Mouse (Mus musculus) liver, embryonic 16.5 days (tissue): ENCODE results near the gene Scrn3. TPM values are rescaled to one million over a fixed set of nuclear protein-coding genes. Genes with fewer than 3 reads are reported as not detected.

Experiments used
- ATAC-seq: fragments of 200-750 bp; cut with Nextera tagmentation; 2 replicates; pipeline ENCODE4 v1.8.0; 2017; ENCODE audit warnings: low read depth, mild to moderate bottlenecking, moderate number of reproducible peaks, moderate library complexity
- H3K27ac ChIP-seq: fragments of 300-500 bp; sonication (generic); 2 replicates; pipeline ENCODE4 v1.5.1; 2014; ENCODE audit warnings: mild to moderate bottlenecking, low read length
- H3K27me3 ChIP-seq: fragments of 300-500 bp; sonication (generic); 2 replicates; pipeline ENCODE4 v1.6.1; 2014; ENCODE audit warnings: low read depth, low read length, mixed read lengths; ENCODE audit not compliant: control insufficient read depth, insufficient read depth
- H3K36me3 ChIP-seq: fragments of 300-500 bp; sonication (generic); 2 replicates; pipeline ENCODE4 v1.6.1; 2014; ENCODE audit warnings: mild to moderate bottlenecking; ENCODE audit not compliant: control insufficient read depth, insufficient read depth
- H3K4me1 ChIP-seq: fragments of 300-500 bp; sonication (generic); 2 replicates; pipeline ENCODE4 v1.6.1; 2014; ENCODE audit warnings: low read depth, low read length, mixed read lengths; ENCODE audit not compliant: control insufficient read depth
- H3K4me2 ChIP-seq: fragments of 300-500 bp; sonication (generic); 2 replicates; pipeline ENCODE4 v1.6.1; 2014; ENCODE audit warnings: low read depth, low read length, mixed read lengths
- H3K4me3 ChIP-seq: fragments of 300-500 bp; sonication (generic); 2 replicates; pipeline ENCODE4 v1.5.1; 2014; ENCODE audit warnings: low read depth, mild to moderate bottlenecking, low read length
- H3K9ac ChIP-seq: fragments of 300-500 bp; sonication (generic); 2 replicates; pipeline ENCODE4 v1.6.1; 2014; ENCODE audit warnings: low read depth, low read length
- H3K9me3 ChIP-seq: fragments of 300-500 bp; sonication (generic); replicated peaks from 2 replicates; pipeline ENCODE4 v1.6.1; 2016; ENCODE audit warnings: low read length; ENCODE audit not compliant: control insufficient read depth
- WGBS: fragments of 180-500 bp; shearing (Covaris S2); extraction: QIAGEN DNeasy Blood & Tissue Kit; methylation state at CpG from one replicate; pipeline ENCODE4 v1.1.7; 2014; ENCODE audit not compliant: insufficient replicate concordance; 5-methylcytosine and 5-hydroxymethylcytosine counted together
- polyA plus RNA-seq: library from polyadenylated mRNA; unstranded; fragments of >200 nt; fragmentation: Nextera tagmentation; extraction: Ambion mirVana; gene quantifications from 2 replicates; pipeline ENCODE4 v1.2.1, GENCODE M21; 2015

The Scrn3 gene
- polyA plus RNA-seq, 1 experiment from 2014 or later: 30.1 TPM

DNA sequence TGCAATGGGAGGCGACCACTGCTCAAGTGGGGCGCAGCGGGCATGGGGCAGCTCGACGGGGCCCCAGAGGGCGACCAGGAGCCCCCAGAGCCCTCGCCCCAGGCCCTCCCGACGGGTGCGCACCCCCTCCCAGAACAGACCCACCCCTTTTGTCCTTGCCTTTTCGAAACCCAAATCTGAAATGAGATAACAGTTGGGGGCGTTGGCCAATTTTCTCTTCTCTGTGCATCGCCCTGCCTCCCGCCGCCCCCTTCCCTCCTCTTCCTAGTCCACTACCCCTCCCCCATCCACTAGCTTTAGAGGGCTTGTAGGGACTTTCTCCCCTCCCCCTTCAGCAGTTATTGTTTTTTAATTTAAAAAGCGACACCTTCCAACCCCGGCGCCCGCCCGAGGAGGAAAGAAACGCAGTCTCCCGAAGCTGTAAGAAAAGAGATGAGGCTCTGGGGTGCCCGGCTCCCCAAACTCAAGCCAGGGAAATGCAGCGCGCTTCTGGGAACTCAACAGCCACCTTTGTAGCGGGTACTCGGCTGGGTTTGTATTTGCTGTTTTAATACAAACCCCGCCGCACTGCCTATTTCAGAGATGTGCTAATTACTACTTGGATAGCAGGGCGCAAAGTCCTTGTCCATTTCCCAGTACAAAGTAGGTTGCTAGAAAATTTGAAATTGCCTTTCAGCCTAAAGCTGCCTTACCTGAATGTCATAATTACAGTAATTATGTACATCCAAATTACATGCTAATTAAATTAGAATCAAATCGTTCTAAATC, 32.9 kb upstream of the Scrn3 start:
- WGBS: 3% methylated on average over 31 of the region's 31 CpGs
- H3K36me3 ChIP-seq: no peaks in the 10 kb centered on the region
- no peak overlapping the region for H3K9ac ChIP-seq
- peak overlapping the region; percentile 32 for H3K4me2 ChIP-seq
- peaks cover 70% of the 10 kb centered on the region for H3K27me3 ChIP-seq
- ATAC-seq: no peak
- H3K4me3 ChIP-seq: peak overlapping the region; percentile 24; the same call in 1 of the 2 replicates
- H3K27ac ChIP-seq: no peak overlapping the region
- peaks cover 23% of the 10 kb centered on the region for H3K4me1 ChIP-seq
- H3K9me3 ChIP-seq: no peaks in the 10 kb centered on the region

GRCm38 (mm10) chr2:73280356-73281047, 31.9 kb upstream of the Scrn3 start:
- peaks cover 65% of the 10 kb centered on the region for H3K27me3 ChIP-seq
- H3K9me3 ChIP-seq: no peaks in the 10 kb centered on the region
- ATAC-seq: no peak
- no peak overlapping the region for H3K9ac ChIP-seq
- H3K36me3 ChIP-seq: peaks cover 4% of the 10 kb centered on the region
- WGBS: 3% methylated on average over 33 of the region's 33 CpGs
- peak overlapping the region; percentile 6; the same call in 1 of the 2 replicates for H3K4me2 ChIP-seq
- peaks cover 22% of the 10 kb centered on the region for H3K4me1 ChIP-seq
- H3K27ac ChIP-seq: no peak overlapping the region
- peak overlapping the region; percentile 10 for H3K4me3 ChIP-seq

GRCm38 (mm10) chr2:73281048-73281661, 31.2 kb upstream of the Scrn3 start:
- H3K9me3 ChIP-seq: no peaks in the 10 kb centered on the region
- H3K4me3 ChIP-seq: peak overlapping the region; percentile 10; the same call in 1 of the 2 replicates
- WGBS: 12% methylated on average over 22 of the region's 22 CpGs
- no peak overlapping the region for H3K27ac ChIP-seq
- peaks cover 59% of the 10 kb centered on the region for H3K27me3 ChIP-seq
- 0 out of 2 replicates have a peak overlapping the region, but pooled peaks have one; percentile 6 for H3K4me2 ChIP-seq
- peaks cover 4% of the 10 kb centered on the region for H3K36me3 ChIP-seq
- ATAC-seq: no peak
- H3K4me1 ChIP-seq: peaks cover 22% of the 10 kb centered on the region
- H3K9ac ChIP-seq: no peak overlapping the region

GRCm38 (mm10) chr2:73281707-73282106, 30.7 kb upstream of the Scrn3 start:
- Histone ChIP-seq H3K4me3 (no peak overlapping the region), H3K4me1 (peaks cover 22% of the 10 kb centered on the region), H3K9ac (no peak overlapping the region), H3K27me3 (peaks cover 54% of the 10 kb centered on the region), H3K27ac (no peak overlapping the region), H3K9me3 (no peaks in the 10 kb centered on the region), H3K4me2 (0 out of 2 replicates have a peak overlapping the region, but pooled peaks have one; percentile 2), H3K36me3 (peaks cover 7% of the 10 kb centered on the region)
- ATAC-seq: no peak
- 17% methylated on average over 7 of the region's 7 CpGs for WGBS

- Histone ChIP-seq H3K27ac (no peak overlapping the region), H3K27me3 (peaks cover 16% of the 10 kb centered on the region), H3K4me3 (no peak overlapping the region), H3K4me1 (peaks cover 3% of the 10 kb centered on the region; the same call in 1 of the 2 replicates), H3K9ac (no peak overlapping the region), H3K36me3 (peaks cover 10% of the 10 kb centered on the region), H3K9me3 (no peaks in the 10 kb centered on the region), H3K4me2 (no peak overlapping the region)
- ATAC-seq: no peak
- 10% methylated on average over 2 of the region's 2 CpGs for WGBS
These were observed 26.8 kb upstream of the Scrn3 start for GRCm38 (mm10) chr2:73285630-73286029.

- WGBS: 83% methylated on average over 4 of the region's 4 CpGs
- H3K9me3 ChIP-seq: no peaks in the 10 kb centered on the region
These were observed 21.3 kb upstream of the Scrn3 start for GRCm38 (mm10) chr2:73291130-73291529.

DNA sequence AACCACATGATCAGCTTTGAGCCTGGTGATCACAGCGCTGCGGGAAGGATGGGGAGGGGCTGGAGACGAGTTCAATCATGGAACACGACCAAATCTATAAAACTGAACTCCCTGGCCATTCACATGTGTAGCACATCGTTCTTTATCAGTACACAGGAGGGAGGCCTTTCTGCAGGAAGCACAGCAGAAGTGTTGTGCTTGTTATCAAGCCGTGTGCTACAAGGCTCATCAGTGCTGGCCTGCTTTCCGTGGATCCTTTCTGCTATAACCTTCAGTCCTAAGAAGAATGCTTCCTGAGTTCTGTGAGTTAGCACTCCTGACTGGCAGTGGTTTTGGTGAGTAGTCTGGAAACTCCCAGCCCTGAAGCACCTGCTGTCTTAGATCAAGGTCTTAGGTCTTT, 17.4 kb upstream of the Scrn3 start:
- Histone ChIP-seq H3K9ac (no peak overlapping the region), H3K9me3 (no peaks in the 10 kb centered on the region), H3K4me2 (no peak overlapping the region), H3K4me3 (no peak overlapping the region), H3K4me1 (peaks cover 6% of the 10 kb centered on the region), H3K27me3 (no peaks in the 10 kb centered on the region), H3K27ac (no peak overlapping the region), H3K36me3 (peaks cover 20% of the 10 kb centered on the region; the same call in 1 of the 2 replicates)
- WGBS: 42% methylated on average over 7 of the region's 7 CpGs
- peak; percentile 47; the same call in 1 of the 2 replicates for ATAC-seq

More at GRCm38 (mm10) chr2:73291130-73291529, 21.3 kb upstream of the Scrn3 start:
- Histone ChIP-seq H3K4me1 (peaks cover 6% of the 10 kb centered on the region), H3K27me3 (no peaks in the 10 kb centered on the region), H3K4me3 (no peak overlapping the region), H3K27ac (no peak overlapping the region), H3K4me2 (no peak overlapping the region), H3K9ac (no peak overlapping the region), H3K36me3 (peaks cover 19% of the 10 kb centered on the region; the same call in 1 of the 2 replicates)
- no peak for ATAC-seq

- Histone ChIP-seq H3K4me1 (peaks cover 21% of the 10 kb centered on the region), H3K36me3 (peaks cover 24% of the 10 kb centered on the region), H3K27ac (no peak overlapping the region), H3K27me3 (no peaks in the 10 kb centered on the region), H3K9me3 (no peaks in the 10 kb centered on the region), H3K4me2 (no peak overlapping the region), H3K9ac (no peak overlapping the region), H3K4me3 (no peak overlapping the region)
- WGBS: 66% methylated on average over 7 of the region's 7 CpGs
- peak; percentile 12; the same call in 1 of the 2 replicates for ATAC-seq
These were observed 14.2 kb upstream of the Scrn3 start for GRCm38 (mm10) chr2:73298154-73298553.
